Comparison of ENCODE assay signal across 9 mouse cellular contexts in genomic region chr2:52676023-52676912, GRCm38 (mm10). TPM values are rescaled to one million over a fixed set of nuclear protein-coding genes. Genes with fewer than 3 reads are reported as not detected.
DNase-seq lines count a peak whose midpoint lies in the region; ATAC-seq and TF ChIP-seq lines count a peak whose summit lies in the region.
"Had no signal": no experiment of that assay in that cellular context is flagged by ENCODE, and none has a peak within 500 bp of the region (broad histone marks: within the 10 kb centered on the region; RNA-seq: fewer than 3 reads in every experiment).

Gene Cacnb4, minus strand, starts transcription at chr2:52676831.

- peak; percentile 24 for DNase-seq in ES-E14 (ENCODE audit: low read depth, low spot score)
- peak; percentile 26 for DNase-seq in brain, embryonic 18.5 days (ENCODE audit: low read depth, low spot score)
- DNase-seq in layer of hippocampus, adult 9-11 months = peak; percentile 27
- peak; percentile 30 for DNase-seq in lung, adult 2 months
- DNase-seq in spleen, postnatal 10 days (ENCODE audit: low spot score in 2 of 2) = no peak

- no peak for TF ChIP-seq POLR2A in lung, adult 2 months (IDR thresholded peaks at IDR 0.05; ENCODE audit: borderline replicate concordance, extremely low read depth, low read depth, low read length)
- peak; percentile 11 for TF ChIP-seq POLR2A in olfactory bulb, adult 2 months (IDR thresholded peaks at IDR 0.05; ENCODE audit: insufficient read depth, low read depth, low read length)

- peaks cover 38% of the 10 kb centered on the region for H3K27me3 ChIP-seq in forebrain, embryonic 12.5 days

- under 1% methylated on average over 45 of the region's 77 CpGs for WGBS in forebrain, embryonic 12.5 days
- WGBS in lung, adult 2 months = 2% methylated on average over 50 of the region's 77 CpGs
- WGBS in olfactory bulb, adult 2 months = under 1% methylated on average over 58 of the region's 77 CpGs

- no peaks in the 10 kb centered on the region for H3K36me3 ChIP-seq in ES-E14 (ENCODE audit: control insufficient read depth, insufficient read depth, low read length, poor library complexity, severe bottlenecking)
- no peaks in the 10 kb centered on the region for H3K36me3 ChIP-seq in forebrain, embryonic 12.5 days (replicated peaks)

- in situ Hi-C loops in ES-E14 (cut with MboI; ENCODE audit: low sequenced_read_pairs in 2 of 2, unreplicated experiment in 2 of 2) = no loop called here

- H3K4me2 ChIP-seq in forebrain, embryonic 12.5 days = peak within 1 kb of the TSS; percentile 98

- no peak within 1 kb of the TSS for H3K27ac ChIP-seq in ES-E14 (ENCODE audit: insufficient read depth, low read depth, low read length, poor library complexity, severe bottlenecking)
- H3K27ac ChIP-seq in forebrain, embryonic 12.5 days = 0 out of 2 replicates have a peak within 1 kb of the TSS, but pooled peaks have one; percentile 26
- H3K27ac ChIP-seq in olfactory bulb, adult 2 months (ENCODE audit: insufficient read depth, low read depth, low read length) = peak within 1 kb of the TSS; percentile 89

- H3K4me1 ChIP-seq in ES-E14 (ENCODE audit: control insufficient read depth in 2 of 2, insufficient read depth in 2 of 2, low read length in 2 of 2, poor library complexity in 1 of 2) = no peaks in the 10 kb centered on the region
- H3K4me1 ChIP-seq in forebrain, embryonic 12.5 days = peaks cover 16% of the 10 kb centered on the region
- peaks cover 9% of the 10 kb centered on the region for H3K4me1 ChIP-seq in lung, adult 2 months (ENCODE audit: control insufficient read depth, insufficient read depth, low read length)
- peaks cover 5% of the 10 kb centered on the region for H3K4me1 ChIP-seq in olfactory bulb, adult 2 months (ENCODE audit: control insufficient read depth, insufficient read depth, low read length)

- H3K9me3 ChIP-seq in ES-E14 (ENCODE audit: control insufficient read depth, insufficient read depth, low read depth, low read length) = no peaks in the 10 kb centered on the region
- no peaks in the 10 kb centered on the region for H3K9me3 ChIP-seq in forebrain, embryonic 12.5 days

- TF ChIP-seq CTCF in lung, adult 2 months (IDR thresholded peaks at IDR 0.05; ENCODE audit: insufficient read depth, low read length) = no peak
- no peak for TF ChIP-seq CTCF in olfactory bulb, adult 2 months (IDR thresholded peaks at IDR 0.05; ENCODE audit: insufficient read depth, low read depth, low read length)

- H3K4me3 ChIP-seq in ES-E14 (ENCODE audit: insufficient read depth in 1 of 2, low read depth in 1 of 2, low read length in 2 of 2, poor library complexity in 1 of 2, severe bottlenecking in 1 of 2) = peak within 1 kb of the TSS; percentile 63 to 86
- peak within 1 kb of the TSS; percentile 69 for H3K4me3 ChIP-seq in forebrain, embryonic 12.5 days (replicated peaks)
- peak within 1 kb of the TSS; percentile 60 for H3K4me3 ChIP-seq in lung, adult 2 months (replicated peaks; ENCODE audit: extremely low read depth, low read depth, low read length)
- peak within 1 kb of the TSS; percentile 94 for H3K4me3 ChIP-seq in olfactory bulb, adult 2 months (ENCODE audit: insufficient read depth, low read depth, low read length)

- peak; percentile 92 for ATAC-seq in forebrain, embryonic 12.5 days (ENCODE audit: low FRiP score)
- 0 out of 4 replicates have a peak, but pooled peaks have one; percentile 13 to 23 for ATAC-seq in hematopoietic stem cell, adult 5-6 weeks (replicated peaks in 1 of 2; ENCODE audit: insufficient read depth in 1 of 2, low FRiP score in 2 of 2, low TSS enrichment in 1 of 2, low read depth in 1 of 2, poor library complexity in 2 of 2, severe bottlenecking in 2 of 2)

- peak within 1 kb of the TSS; percentile 58 for H3K9ac ChIP-seq in ES-E14 (ENCODE audit: insufficient read depth, low read depth, low read length, poor library complexity, severe bottlenecking)
- H3K9ac ChIP-seq in forebrain, embryonic 12.5 days = peak within 1 kb of the TSS; percentile 77

TF ChIP-seq in ES-E14, 5 proteins besides CTCF, POLR2A, EP300 and RAD21:
- no peak for TF ChIP-seq ZNF384 (IDR thresholded peaks at IDR 0.05; ENCODE audit: low read depth, low read length)
- no peak for TF ChIP-seq CHD2 (IDR thresholded peaks at IDR 0.05; ENCODE audit: low read depth, low read length)
- no peak for TF ChIP-seq HCFC1 (IDR thresholded peaks at IDR 0.05; ENCODE audit: borderline replicate concordance, insufficient read depth, low read length)
- no peak for TF ChIP-seq MAFK (IDR thresholded peaks at IDR 0.05; ENCODE audit: insufficient read depth, low read depth, low read length)
- TF ChIP-seq ZC3H11A (IDR thresholded peaks at IDR 0.05; ENCODE audit: borderline replicate concordance, low read depth, low read length) = no peak

RNA-seq across cellular contexts. Expression of gene Cacnb4, which starts in this region (rescaled TPM):
- total RNA-seq in ES-E14 (2012; rRNA removed) = 0.09 and 0.63 TPM in 2 replicates
- polyA plus RNA-seq in forebrain, embryonic 12.5 days (2016; fragmentation: Nextera tagmentation; extraction: Ambion mirVana) = 4.1 and 6.1 TPM in 2 replicates
- not detected in 2 replicates for total RNA-seq in hematopoietic stem cell, adult 5-6 weeks (2017)
- 0.04 and 0.05 TPM in 2 replicates for polyA plus RNA-seq in lung, adult 2 months (2012; rRNA removed)
- 77.3 TPM in 1 of 2 replicates, not detected in the other for polyA plus RNA-seq in olfactory bulb, adult 2 months (2012; ENCODE audit: insufficient read depth, insufficient read length, low replicate concordance, missing spikeins)
- total RNA-seq: common myeloid progenitor, adult 5-6 weeks had no signal

Comparison
In these comparisons a context has a peak if more than half of its experiments do, and no peak if none do; other contexts are left out.
1. Peak in DNase-seq, H3K4me3 ChIP-seq and H3K9ac ChIP-seq in ES-E14; RNA of the gene not detected or under 1 TPM.
2. Peak in ATAC-seq in hematopoietic stem cell, adult 5-6 weeks; RNA of the gene not detected or under 1 TPM.
3. Peak in DNase-seq and H3K4me3 ChIP-seq in lung, adult 2 months; RNA of the gene not detected or under 1 TPM.
4. DNase-seq: peak in brain, embryonic 18.5 days (single experiment) and layer of hippocampus, adult 9-11 months (single experiment); none in spleen, postnatal 10 days (0 of 2).
5. Peak in every context shown above with its lines, with median percentiles within 50 percentile points of each other: H3K4me3 ChIP-seq.